Mouse (Mus musculus) kidney, embryonic 14.5 days (tissue): ENCODE measurements at regions not wholly inside any gene's neighbourhood (a gene's known extent, or its start where the extent isn't known, plus 50 kb on each side); places are given as distances from the start of the nearest gene placed in this dataset.

ENCODE experiments used
- ATAC-seq: fragments of 200-750 bp; cut with Nextera tagmentation; 2 replicates; pipeline ENCODE4 v1.8.0; 2017; ENCODE audit warnings: moderate number of reproducible peaks, mild to moderate bottlenecking, moderate TSS enrichment, moderate library complexity; ENCODE audit not compliant: low FRiP score, low TSS enrichment
- H3K27ac ChIP-seq: fragments of 300-500 bp; sonication (generic); 2 replicates; pipeline ENCODE4 v1.5.1; 2014; ENCODE audit warnings: low read depth, mild to moderate bottlenecking, low read length, moderate library complexity, mixed read lengths
- H3K27me3 ChIP-seq: fragments of 300-500 bp; sonication (generic); 2 replicates; pipeline ENCODE4 v1.6.1; 2014; ENCODE audit warnings: mild to moderate bottlenecking, low read length; ENCODE audit not compliant: control insufficient read depth, insufficient read depth
- H3K36me3 ChIP-seq: fragments of 300-500 bp; sonication (generic); 2 replicates; pipeline ENCODE4 v1.6.1; 2014; ENCODE audit warnings: low read length, mixed read lengths; ENCODE audit not compliant: control insufficient read depth, insufficient read depth
- H3K4me1 ChIP-seq: fragments of 300-500 bp; sonication (generic); 2 replicates; pipeline ENCODE4 v1.6.1; 2014; ENCODE audit warnings: low read length, mixed read lengths; ENCODE audit not compliant: control insufficient read depth, insufficient read depth
- H3K4me2 ChIP-seq: fragments of 300-500 bp; sonication (generic); replicated peaks from 2 replicates; pipeline ENCODE4 v1.6.1; 2014; ENCODE audit warnings: low read depth, mild to moderate bottlenecking, low read length
- H3K4me3 ChIP-seq: fragments of 300-500 bp; sonication (generic); 2 replicates; pipeline ENCODE4 v1.5.1; 2014; ENCODE audit warnings: mild to moderate bottlenecking, low read length
- H3K9ac ChIP-seq: fragments of 300-500 bp; sonication (generic); 2 replicates; pipeline ENCODE4 v1.6.1; 2014; ENCODE audit warnings: low read depth, mild to moderate bottlenecking, low read length, moderate library complexity
- H3K9me3 ChIP-seq: fragments of 300-500 bp; sonication (generic); 2 replicates; pipeline ENCODE4 v1.6.1; 2016; ENCODE audit warnings: low read length; ENCODE audit not compliant: control insufficient read depth
- WGBS: fragments of 180-500 bp; shearing (Covaris S2); extraction: QIAGEN DNeasy Blood & Tissue Kit; methylation state at CpG from one replicate; pipeline ENCODE4 v1.1.7; 2014; 5-methylcytosine and 5-hydroxymethylcytosine counted together

- Histone ChIP-seq H3K27ac (no peak overlapping the region), H3K9ac (no peak overlapping the region), H3K36me3 (no peaks in the 10 kb centered on the region), H3K4me2 (no peak overlapping the region), H3K27me3 (no peaks in the 10 kb centered on the region), H3K4me1 (no peaks in the 10 kb centered on the region), H3K4me3 (no peak overlapping the region), H3K9me3 (no peaks in the 10 kb centered on the region)
- WGBS: 54% methylated on average over 6 of the region's 6 CpGs
- no peak for ATAC-seq
Observed at GRCm38 (mm10) chr11:48152219-48152618, 163.4 kb upstream of the Sgcd start.

- no peak overlapping the region for H3K9ac ChIP-seq
- H3K36me3 ChIP-seq: no peaks in the 10 kb centered on the region
- no peak overlapping the region for H3K4me3 ChIP-seq
- no peaks in the 10 kb centered on the region for H3K27me3 ChIP-seq
- H3K4me1 ChIP-seq: no peaks in the 10 kb centered on the region
- ATAC-seq: no peak
- no peaks in the 10 kb centered on the region for H3K9me3 ChIP-seq
- H3K27ac ChIP-seq: no peak overlapping the region
- no peak overlapping the region for H3K4me2 ChIP-seq
Observed at GRCm38 (mm10) chr11:48133335-48133734, 144.6 kb upstream of the Sgcd start.

- no peaks in the 10 kb centered on the region for H3K36me3 ChIP-seq
- H3K4me1 ChIP-seq: no peaks in the 10 kb centered on the region
- WGBS: 53% methylated on average over 3 of the region's 3 CpGs
- no peaks in the 10 kb centered on the region for H3K9me3 ChIP-seq
- H3K27ac ChIP-seq: no peak overlapping the region
- no peak overlapping the region for H3K4me2 ChIP-seq
- no peak overlapping the region for H3K9ac ChIP-seq
- no peak for ATAC-seq
- no peaks in the 10 kb centered on the region for H3K27me3 ChIP-seq
- H3K4me3 ChIP-seq: no peak overlapping the region
Observed at GRCm38 (mm10) chr11:48098063-48098462, 109.3 kb upstream of the Sgcd start.

GRCm38 (mm10) chr11:48097455-48097854, 108.7 kb upstream of the Sgcd start:
- Histone ChIP-seq H3K4me3 (no peak overlapping the region), H3K27me3 (no peaks in the 10 kb centered on the region), H3K4me1 (no peaks in the 10 kb centered on the region), H3K9me3 (no peaks in the 10 kb centered on the region), H3K27ac (no peak overlapping the region), H3K4me2 (no peak overlapping the region), H3K36me3 (no peaks in the 10 kb centered on the region), H3K9ac (no peak overlapping the region)
- ATAC-seq: no peak
- 89% methylated on average over 6 of the region's 6 CpGs for WGBS

- Histone ChIP-seq H3K36me3 (no peaks in the 10 kb centered on the region), H3K27me3 (no peaks in the 10 kb centered on the region), H3K4me1 (no peaks in the 10 kb centered on the region), H3K4me2 (no peak overlapping the region), H3K9ac (no peak overlapping the region), H3K4me3 (no peak overlapping the region), H3K9me3 (no peaks in the 10 kb centered on the region), H3K27ac (no peak overlapping the region)
- 78% methylated on average over 3 of the region's 3 CpGs for WGBS
- no peak for ATAC-seq
Observed at GRCm38 (mm10) chr11:48067072-48067471, 78.3 kb upstream of the Sgcd start.

- Histone ChIP-seq H3K4me1 (no peaks in the 10 kb centered on the region), H3K4me2 (no peak overlapping the region), H3K4me3 (no peak overlapping the region), H3K9ac (no peak overlapping the region), H3K27me3 (no peaks in the 10 kb centered on the region), H3K27ac (no peak overlapping the region), H3K9me3 (no peaks in the 10 kb centered on the region), H3K36me3 (no peaks in the 10 kb centered on the region)
- 81% methylated on average over 9 of the region's 9 CpGs for WGBS
- no peak for ATAC-seq
Observed at GRCm38 (mm10) chr11:48063719-48064118, 75.0 kb upstream of the Sgcd start.

- H3K9ac ChIP-seq: no peak overlapping the region
- no peaks in the 10 kb centered on the region for H3K27me3 ChIP-seq
- no peaks in the 10 kb centered on the region for H3K4me1 ChIP-seq
- H3K36me3 ChIP-seq: no peaks in the 10 kb centered on the region
- no peak for ATAC-seq
- H3K4me3 ChIP-seq: no peak overlapping the region
- H3K4me2 ChIP-seq: no peak overlapping the region
- H3K27ac ChIP-seq: no peak overlapping the region
- H3K9me3 ChIP-seq: no peaks in the 10 kb centered on the region
Observed at GRCm38 (mm10) chr11:48061501-48061900, 72.7 kb upstream of the Sgcd start.

GRCm38 (mm10) chr11:48051156-48051866, 62.5 kb upstream of the Sgcd start:
- no peak for ATAC-seq
- WGBS: 62% methylated on average over 3 of the region's 3 CpGs

GRCm38 (mm10) chr11:48048311-48048710, 59.5 kb upstream of the Sgcd start:
- H3K9me3 ChIP-seq: no peaks in the 10 kb centered on the region
- no peaks in the 10 kb centered on the region for H3K4me1 ChIP-seq
- ATAC-seq: no peak
- no peak overlapping the region for H3K27ac ChIP-seq
- no peaks in the 10 kb centered on the region for H3K36me3 ChIP-seq
- 73% methylated on average over 1 of the region's 1 CpGs for WGBS
- H3K4me3 ChIP-seq: no peak overlapping the region
- H3K4me2 ChIP-seq: no peak overlapping the region
- H3K9ac ChIP-seq: no peak overlapping the region
- no peaks in the 10 kb centered on the region for H3K27me3 ChIP-seq

More at GRCm38 (mm10) chr11:48051156-48051866, 62.5 kb upstream of the Sgcd start:
- H3K27me3 ChIP-seq: no peaks in the 10 kb centered on the region
- H3K27ac ChIP-seq: no peak overlapping the region
- no peak overlapping the region for H3K4me3 ChIP-seq
- H3K9ac ChIP-seq: no peak overlapping the region
- H3K9me3 ChIP-seq: no peaks in the 10 kb centered on the region
- H3K36me3 ChIP-seq: no peaks in the 10 kb centered on the region
- no peaks in the 10 kb centered on the region for H3K4me1 ChIP-seq
- no peak overlapping the region for H3K4me2 ChIP-seq
